Mouse (Mus musculus): ENCODE results near the gene Plxnc1.

DNA sequence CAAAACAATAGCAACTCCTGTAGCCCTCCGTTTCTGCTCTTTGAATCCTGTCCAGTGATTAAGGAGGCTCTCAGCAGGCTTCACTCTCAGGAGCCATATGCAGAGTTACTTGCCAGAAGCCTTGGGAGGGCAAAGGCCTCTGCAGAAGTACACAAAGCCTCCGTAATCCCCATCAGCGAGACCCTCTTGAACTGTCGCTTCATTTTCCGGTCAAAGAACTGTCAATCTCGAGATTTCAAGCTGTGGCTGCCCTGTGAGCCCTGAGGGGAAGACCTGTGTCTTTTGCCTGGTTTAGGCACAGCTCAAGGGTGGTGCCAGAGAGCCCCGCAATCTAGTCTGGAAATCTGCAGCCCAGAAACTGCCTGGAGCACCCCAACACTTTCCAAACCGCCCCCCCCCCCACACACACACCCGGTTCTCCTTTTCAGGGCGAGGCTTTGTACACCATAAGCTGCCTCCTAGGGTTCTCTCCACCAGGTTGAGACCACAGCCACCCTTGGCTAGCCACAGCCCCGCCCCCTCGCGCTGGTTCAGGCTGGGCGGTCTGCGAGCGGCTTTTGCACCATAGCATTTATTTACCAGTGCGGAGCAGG is 2.1 kb downstream of the Plxnc1 start:
- no peak for TF ChIP-seq CTCF (IDR thresholded peaks at IDR 0.05; ENCODE audit: extremely low read depth, insufficient read depth, insufficient read length, insufficient replicate concordance)
- TF ChIP-seq POLR2A (IDR thresholded peaks at IDR 0.05; ENCODE audit: low read depth, low read length) = no peak

Measured in spleen, adult 2 months (tissue).